Comparison of ENCODE assay signal across 9 mouse cellular contexts in genomic region chr1:40171878-40172277, GRCm38 (mm10).
DNase-seq lines count a peak whose midpoint lies in the region.
"Had no signal": no experiment of that assay in that cellular context is flagged by ENCODE, and none has a peak within 500 bp of the region (broad histone marks: within the 10 kb centered on the region; RNA-seq: fewer than 3 reads in every experiment).

No protein-coding gene starts in this region.

- DNase-seq in cerebellum, postnatal 10 days, result peak; percentile 21
- DNase-seq in cerebellum, adult 18-20 months, result no peak
- peak; percentile 9 for DNase-seq in urinary bladder, postnatal 25 days (ENCODE audit: low spot score)
- no peak for DNase-seq in urinary bladder, postnatal 4 days (ENCODE audit: low spot score in 2 of 2)
- peak; percentile 49 to 64 for DNase-seq in kidney, postnatal 25 days
- peak; percentile 26 for DNase-seq in lung, postnatal 14 days
- no peak for DNase-seq in cerebellum, adult 9-11 months
- DNase-seq in B cell, adult 2 months, result no peak
- DNase-seq: liver, embryonic 13.5 days had no signal

Comparison
In these comparisons a context has a peak if more than half of its experiments do, and no peak if none do; other contexts are left out.
1. DNase-seq: peak in cerebellum, postnatal 10 days (2 of 2), urinary bladder, postnatal 25 days (single experiment), kidney, postnatal 25 days (2 of 2) and lung, postnatal 14 days (single experiment); none in cerebellum, adult 18-20 months (0 of 2), urinary bladder, postnatal 4 days (0 of 2), cerebellum, adult 9-11 months (single experiment) and B cell, adult 2 months (0 of 2).